Mouse (Mus musculus): ENCODE measurements around the gene Hist1h2ae.
"Not testable (repeated sequence)": the region's sequence is repeated elsewhere in the genome, so short reads cannot be mapped to it uniquely, and the experiment has no call there.

Hist1h2ae gene

GRCm38 (mm10) chr13:23561883-23562659, 8.9 kb downstream of the Hist1h2ae start, which contains the start of gene Hist1h3e:
Gene Hist1h3e, minus strand, starts transcription at chr13:23562369.
- peak; percentile 93 to 94 for DNase-seq

- not testable (repeated sequence) for DNase-seq
Measured at GRCm38 (mm10) chr13:23561531-23561882, 9.5 kb downstream of the Hist1h2ae start.

GRCm38 (mm10) chr13:23560699-23561098, 10.3 kb downstream of the Hist1h2ae start:
- not testable (repeated sequence) for DNase-seq

GRCm38 (mm10) chr13:23556906-23557305, 14.1 kb downstream of the Hist1h2ae start:
- DNase-seq = no peak

GRCm38 (mm10) chr13:23555839-23556416, 15.1 kb downstream of the Hist1h2ae start:
- DNase-seq = peak; percentile 62 to 79

GRCm38 (mm10) chr13:23554925-23555838, 15.8 kb downstream of the Hist1h2ae start:
- DNase-seq = peak; percentile 61 to 63

GRCm38 (mm10) chr13:23554393-23554792, 16.6 kb downstream of the Hist1h2ae start:
- DNase-seq = no peak

- DNase-seq = no peak
Measured at GRCm38 (mm10) chr13:23552962-23553361, 18.1 kb downstream of the Hist1h2ae start, which contains the start of gene Hist1h1d. Gene Hist1h1d, plus strand, starts transcription at chr13:23553262.

- DNase-seq = no peak
Measured at GRCm38 (mm10) chr13:23551931-23552914, 18.8 kb downstream of the Hist1h2ae start.

- peak; percentile 87 to 92 for DNase-seq
Measured at GRCm38 (mm10) chr13:23551146-23551834, 19.7 kb downstream of the Hist1h2ae start, which contains the start of gene Hist1h4f. Gene Hist1h4f, minus strand, starts transcription at chr13:23551648.

GRCm38 (mm10) chr13:23550761-23551145, 20.3 kb downstream of the Hist1h2ae start:
- DNase-seq = no peak

GRCm38 (mm10) chr13:23546694-23547093, 24.3 kb downstream of the Hist1h2ae start:
- DNase-seq = no peak

GRCm38 (mm10) chr13:23544787-23545120, 26.3 kb downstream of the Hist1h2ae start:
- DNase-seq = peak in 1 of 2 experiments; percentile 21

GRCm38 (mm10) chr13:23543965-23544786, 26.8 kb downstream of the Hist1h2ae start, which contains the start of gene Hist1h3f:
Gene Hist1h3f, plus strand, starts transcription at chr13:23544052.
- DNase-seq = peak; percentile 59 to 83

- DNase-seq = peak; percentile 16 to 59
Measured at GRCm38 (mm10) chr13:23542999-23543607, 27.9 kb downstream of the Hist1h2ae start, which contains the start of gene Hist1h2bh. Gene Hist1h2bh, minus strand, starts transcription at chr13:23543392.

- not testable (repeated sequence) for DNase-seq
Measured at GRCm38 (mm10) chr13:23542225-23542980, 28.6 kb downstream of the Hist1h2ae start.

GRCm38 (mm10) chr13:23541497-23541896, 29.5 kb downstream of the Hist1h2ae start:
- DNase-seq = no peak

- DNase-seq = not testable (repeated sequence)
Measured at GRCm38 (mm10) chr13:23539821-23540220, 31.2 kb downstream of the Hist1h2ae start.

- DNase-seq = no peak
Measured at GRCm38 (mm10) chr13:23538249-23538648, 32.8 kb downstream of the Hist1h2ae start.
